Mouse (Mus musculus) C2C12 (cell line): ENCODE measurements around the gene Fbxl19.

Source experiments
- CEBPB ChIP-seq: IDR thresholded peaks from one replicate; pipeline ENCODE4 v1.6.1; 2011; ENCODE audit warnings: low read depth, mild to moderate bottlenecking, control low read depth, moderate library complexity
- CTCF ChIP-seq: IDR thresholded peaks from one replicate; pipeline ENCODE4 v1.5.1; 2011; ENCODE audit not compliant: control insufficient read depth, insufficient read depth, insufficient read length
- FOSL1 ChIP-seq: IDR thresholded peaks from one replicate; pipeline ENCODE4 v1.8.0; 2011; ENCODE audit warnings: mild to moderate bottlenecking, low read length; ENCODE audit not compliant: poor library complexity, insufficient read depth, severe bottlenecking
- MAX ChIP-seq: IDR thresholded peaks from one replicate; pipeline ENCODE4 v1.6.1; 2011; ENCODE audit warnings: mild to moderate bottlenecking, control low read depth
- MYOD1 ChIP-seq: IDR thresholded peaks from one replicate; pipeline ENCODE4 v1.6.1; 2011; ENCODE audit warnings: low read depth; ENCODE audit not compliant: control insufficient read depth, insufficient read length
- MYOG ChIP-seq: IDR thresholded peaks from one replicate; pipeline ENCODE4 v1.6.1; 2011; ENCODE audit not compliant: control insufficient read depth, insufficient read length; ENCODE audit errors: extremely low read depth
- USF1 ChIP-seq: IDR thresholded peaks from one replicate; pipeline ENCODE4 v1.6.1; 2011; ENCODE audit warnings: low read depth, mild to moderate bottlenecking, control low read depth, moderate library complexity

DNA sequence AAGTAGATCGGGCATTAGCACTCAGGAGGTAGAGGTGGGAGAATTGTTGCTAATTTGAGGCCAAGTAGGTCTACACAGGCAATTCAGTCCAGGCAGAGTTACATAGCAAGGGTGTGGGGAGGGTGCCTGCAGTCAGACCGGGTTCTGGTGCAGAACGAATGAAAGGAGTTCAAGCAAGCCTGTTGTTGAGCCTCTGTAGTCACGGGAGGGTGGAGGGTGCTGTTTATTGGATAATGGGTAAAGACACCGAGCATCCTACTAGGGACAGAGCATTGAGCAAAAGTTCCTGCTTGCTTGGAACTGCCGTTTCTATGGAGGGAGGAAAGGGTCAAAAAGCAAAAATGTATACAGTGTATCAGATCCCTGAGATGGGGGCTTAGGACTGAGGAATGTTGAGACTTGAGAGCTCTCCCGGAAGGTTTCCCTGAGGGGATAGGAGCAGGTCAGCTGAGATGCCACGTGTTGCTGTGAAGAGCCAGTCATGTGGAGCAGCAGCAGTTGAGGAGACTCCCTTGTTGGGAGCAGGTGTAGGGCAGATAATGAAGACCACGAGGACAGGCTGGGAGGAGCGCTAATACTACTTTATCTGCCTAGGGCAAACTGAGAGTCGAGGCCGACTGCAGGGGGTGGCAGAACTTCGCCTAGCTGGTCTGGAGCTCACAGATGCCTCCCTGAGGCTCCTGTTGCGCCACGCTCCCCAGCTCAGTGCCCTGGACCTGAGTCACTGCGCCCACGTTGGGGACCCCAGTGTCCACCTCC lies 22.7 kb downstream of the Fbxl19 start:
- TF ChIP-seq MYOD1 (no peak), MAX (no peak), CTCF (no peak), CEBPB (no peak), USF1 (no peak), FOSL1 (no peak), MYOG (no peak)
